Mouse (Mus musculus): ENCODE results near the gene Erlin1. TPM values are rescaled to one million over a fixed set of nuclear protein-coding genes. Genes with fewer than 3 reads are reported as not detected.

Gene Erlin1
- polyA plus RNA-seq (2016; fragmentation: Nextera tagmentation; extraction: Ambion mirVana), result 17.9 and 19.0 TPM in 2 replicates

- H3K4me2 ChIP-seq, result peak within 1 kb of the TSS; percentile 99
- no peaks in the 10 kb centered on the region for H3K9me3 ChIP-seq (replicated peaks)
- peak within 1 kb of the TSS; percentile 68 for H3K27ac ChIP-seq
- WGBS (ENCODE audit: insufficient replicate concordance), result 1% methylated on average over 75 of the region's 75 CpGs
- H3K4me1 ChIP-seq, result peaks cover 35% of the 10 kb centered on the region
- no peaks in the 10 kb centered on the region for H3K27me3 ChIP-seq (replicated peaks)
- H3K9ac ChIP-seq, result peak within 1 kb of the TSS; percentile 78
- ATAC-seq, result peak; percentile 89
- peaks cover 28% of the 10 kb centered on the region for H3K36me3 ChIP-seq
- peak within 1 kb of the TSS; percentile 73 for H3K4me3 ChIP-seq
Measured at GRCm38 (mm10) chr19:44069121-44069913, at the start of gene Erlin1. Gene Erlin1, minus strand, starts transcription at chr19:44069785.

GRCm38 (mm10) chr19:44117793-44118192 lies 48.2 kb upstream of the Erlin1 start:
- H3K4me3 ChIP-seq, result no peak overlapping the region
- H3K9ac ChIP-seq, result no peak overlapping the region
- no peak overlapping the region for H3K4me2 ChIP-seq
- no peak for ATAC-seq
- no peak overlapping the region for H3K27ac ChIP-seq
- no peaks in the 10 kb centered on the region for H3K27me3 ChIP-seq (replicated peaks)
- H3K9me3 ChIP-seq (replicated peaks), result no peaks in the 10 kb centered on the region
- peaks cover 97% of the 10 kb centered on the region for H3K36me3 ChIP-seq
- no peaks in the 10 kb centered on the region for H3K4me1 ChIP-seq

GRCm38 (mm10) chr19:44111706-44112105 lies 42.1 kb upstream of the Erlin1 start:
- H3K4me3 ChIP-seq, result no peak overlapping the region
- H3K27ac ChIP-seq, result no peak overlapping the region
- no peaks in the 10 kb centered on the region for H3K27me3 ChIP-seq (replicated peaks)
- 66% methylated on average over 7 of the region's 7 CpGs for WGBS (ENCODE audit: insufficient replicate concordance)
- peaks cover 9% of the 10 kb centered on the region for H3K4me1 ChIP-seq
- H3K9ac ChIP-seq, result no peak overlapping the region
- H3K36me3 ChIP-seq, result peaks cover 81% of the 10 kb centered on the region
- H3K4me2 ChIP-seq, result no peak overlapping the region
- H3K9me3 ChIP-seq (replicated peaks), result no peaks in the 10 kb centered on the region
- no peak for ATAC-seq

- Histone ChIP-seq H3K9ac (no peak overlapping the region), H3K4me2 (no peak overlapping the region), H3K4me3 (no peak overlapping the region), H3K27ac (no peak overlapping the region; the same call in 1 of the 2 replicates), H3K36me3 (peaks cover 67% of the 10 kb centered on the region), H3K27me3 (replicated peaks) (no peaks in the 10 kb centered on the region), H3K9me3 (replicated peaks) (no peaks in the 10 kb centered on the region), H3K4me1 (peaks cover 22% of the 10 kb centered on the region)
- no peak for ATAC-seq
- WGBS (ENCODE audit: insufficient replicate concordance), result 84% methylated on average over 9 of the region's 9 CpGs
Measured at GRCm38 (mm10) chr19:44110356-44110755, 40.8 kb upstream of the Erlin1 start.

- Histone ChIP-seq H3K4me3 (no peak overlapping the region), H3K36me3 (peaks cover 54% of the 10 kb centered on the region), H3K4me1 (peaks cover 36% of the 10 kb centered on the region), H3K9ac (no peak overlapping the region), H3K27me3 (replicated peaks) (no peaks in the 10 kb centered on the region), H3K9me3 (replicated peaks) (no peaks in the 10 kb centered on the region), H3K4me2 (no peak overlapping the region), H3K27ac (no peak overlapping the region)
- ATAC-seq, result no peak
Measured at GRCm38 (mm10) chr19:44108996-44109395, 39.4 kb upstream of the Erlin1 start.

- ATAC-seq, result peak; percentile 43
- Histone ChIP-seq H3K36me3 (peaks cover 45% of the 10 kb centered on the region), H3K27ac (peak overlapping the region; percentile 66), H3K9ac (peak overlapping the region; percentile 99), H3K9me3 (replicated peaks) (no peaks in the 10 kb centered on the region), H3K4me3 (peak overlapping the region; percentile 99), H3K4me1 (peaks cover 36% of the 10 kb centered on the region), H3K27me3 (replicated peaks) (no peaks in the 10 kb centered on the region), H3K4me2 (peak overlapping the region; percentile 86)
- WGBS (ENCODE audit: insufficient replicate concordance), result 34% methylated on average over 22 of the region's 22 CpGs
Measured at GRCm38 (mm10) chr19:44107661-44108521, 38.3 kb upstream of the Erlin1 start.

- no peaks in the 10 kb centered on the region for H3K9me3 ChIP-seq (replicated peaks)
- H3K4me1 ChIP-seq, result peaks cover 36% of the 10 kb centered on the region
- peak within 1 kb of the TSS; percentile 99 for H3K4me3 ChIP-seq
- H3K27ac ChIP-seq, result peak within 1 kb of the TSS; percentile 81
- ATAC-seq, result peak; percentile 99
- no peaks in the 10 kb centered on the region for H3K27me3 ChIP-seq (replicated peaks)
- H3K4me2 ChIP-seq, result peak within 1 kb of the TSS; percentile 86
- peaks cover 42% of the 10 kb centered on the region for H3K36me3 ChIP-seq
- H3K9ac ChIP-seq, result peak within 1 kb of the TSS; percentile 99
- WGBS (ENCODE audit: insufficient replicate concordance), result 1% methylated on average over 66 of the region's 67 CpGs
Measured at GRCm38 (mm10) chr19:44106831-44107660, 37.5 kb upstream of the Erlin1 start, which contains the start of gene Chuk. Gene Chuk, minus strand, starts transcription at chr19:44107480.

- Histone ChIP-seq H3K4me3 (no peak overlapping the region), H3K4me1 (peaks cover 36% of the 10 kb centered on the region), H3K36me3 (peaks cover 33% of the 10 kb centered on the region), H3K9me3 (replicated peaks) (no peaks in the 10 kb centered on the region), H3K27ac (no peak overlapping the region), H3K27me3 (replicated peaks) (no peaks in the 10 kb centered on the region), H3K4me2 (no peak overlapping the region), H3K9ac (no peak overlapping the region)
- ATAC-seq, result no peak
- 65% methylated on average over 1 of the region's 1 CpGs for WGBS (ENCODE audit: insufficient replicate concordance)
Measured at GRCm38 (mm10) chr19:44104393-44104792, 34.8 kb upstream of the Erlin1 start.

- 85% methylated on average over 3 of the region's 3 CpGs for WGBS (ENCODE audit: insufficient replicate concordance)
- Histone ChIP-seq H3K27me3 (replicated peaks) (no peaks in the 10 kb centered on the region), H3K9ac (no peak overlapping the region), H3K9me3 (replicated peaks) (no peaks in the 10 kb centered on the region), H3K4me1 (peaks cover 31% of the 10 kb centered on the region), H3K4me3 (no peak overlapping the region), H3K4me2 (no peak overlapping the region), H3K36me3 (peaks cover 37% of the 10 kb centered on the region), H3K27ac (no peak overlapping the region)
- ATAC-seq, result no peak
Measured at GRCm38 (mm10) chr19:44103001-44103400, 33.4 kb upstream of the Erlin1 start.

- H3K9me3 ChIP-seq (replicated peaks), result no peaks in the 10 kb centered on the region
- peaks cover 57% of the 10 kb centered on the region for H3K36me3 ChIP-seq
- H3K9ac ChIP-seq, result no peak overlapping the region
- H3K27me3 ChIP-seq (replicated peaks), result no peaks in the 10 kb centered on the region
- H3K4me2 ChIP-seq, result no peak overlapping the region
- no peak for ATAC-seq
- H3K4me1 ChIP-seq, result peaks cover 18% of the 10 kb centered on the region
- no peak overlapping the region for H3K4me3 ChIP-seq
- H3K27ac ChIP-seq, result no peak overlapping the region
Measured at GRCm38 (mm10) chr19:44100840-44101239, 31.3 kb upstream of the Erlin1 start.

- Histone ChIP-seq H3K4me2 (no peak overlapping the region), H3K9ac (no peak overlapping the region), H3K4me1 (no peaks in the 10 kb centered on the region), H3K27ac (no peak overlapping the region), H3K9me3 (replicated peaks) (no peaks in the 10 kb centered on the region), H3K27me3 (replicated peaks) (no peaks in the 10 kb centered on the region), H3K36me3 (peaks cover 79% of the 10 kb centered on the region), H3K4me3 (no peak overlapping the region)
- 76% methylated on average over 3 of the region's 3 CpGs for WGBS (ENCODE audit: insufficient replicate concordance)
- no peak for ATAC-seq
Measured at GRCm38 (mm10) chr19:44086278-44086677, 16.7 kb upstream of the Erlin1 start.
